Comparison of ENCODE assay signal across 23 mouse cellular contexts in genomic region chr9:119247996-119248395, GRCm38 (mm10). TPM values are rescaled to one million over a fixed set of nuclear protein-coding genes. Genes with fewer than 3 reads are reported as not detected.
DNase-seq lines count a peak whose midpoint lies in the region; ATAC-seq and TF ChIP-seq lines count a peak whose summit lies in the region.
"Had no signal": no experiment of that assay in that cellular context is flagged by ENCODE, and none has a peak within 500 bp of the region (broad histone marks: within the 10 kb centered on the region; RNA-seq: fewer than 3 reads in every experiment).

No protein-coding gene starts in this region.

- TF ChIP-seq CTCF in lung, postnatal 0 days (IDR thresholded peaks at IDR 0.05), result no peak
- no peak for TF ChIP-seq CTCF in hindbrain, postnatal 0 days (IDR thresholded peaks at IDR 0.05; ENCODE audit: low read depth)

- TF ChIP-seq EP300 in lung, postnatal 0 days (IDR thresholded peaks at IDR 0.05), result no peak

- H3K4me2 ChIP-seq in lung, postnatal 0 days (replicated peaks; ENCODE audit: low read depth, low read length), result no peak overlapping the region
- H3K4me2 ChIP-seq in hindbrain, postnatal 0 days (ENCODE audit: low read depth, low read length), result no peak overlapping the region
- H3K4me2 ChIP-seq: forebrain, embryonic 13.5 days; liver, embryonic 12.5 days; midbrain, embryonic 11.5 days had no signal

- no peak overlapping the region for H3K4me3 ChIP-seq in lung, postnatal 0 days (ENCODE audit: low read depth, low read length)
- no peak overlapping the region for H3K4me3 ChIP-seq in hindbrain, postnatal 0 days (ENCODE audit: low read length)
- H3K4me3 ChIP-seq: forebrain, embryonic 13.5 days; heart, adult 2 months; liver, embryonic 12.5 days had no signal

- 68% methylated on average over 5 of the region's 5 CpGs for WGBS in lung, postnatal 0 days
- 86% methylated on average over 5 of the region's 5 CpGs for whole genome bisulfite sequencing in hindbrain, postnatal 0 days

- no peak overlapping the region for H3K27ac ChIP-seq in lung, postnatal 0 days (ENCODE audit: low read length)
- H3K27ac ChIP-seq in hindbrain, postnatal 0 days, result no peak overlapping the region
- H3K27ac ChIP-seq: forebrain, embryonic 13.5 days; heart, adult 2 months; liver, embryonic 12.5 days had no signal

- DNase-seq in lung, postnatal 0 days (ENCODE audit: low spot score), result peak; percentile 31
- DNase-seq in lung, postnatal 14 days, result no peak
- DNase-seq in c-Kit-positive CD71-negative TER-119-negative erythroid progenitor cells, embryonic 14.5 days (ENCODE audit: low read depth), result peak; percentile 24
- peak; percentile 15 for DNase-seq in thymus, postnatal 4 days
- DNase-seq in cerebellum, adult 11-12 months, result no peak
- DNase-seq in hindbrain, postnatal 0 days (ENCODE audit: low spot score), result no peak
- DNase-seq: adrenal gland, postnatal 36 days; cerebellum, adult 8-10 months; heart, adult 2 months; kidney, adult 8-10 months; kidney, postnatal 14 days had no signal

- H3K9me3 ChIP-seq in lung, postnatal 0 days (ENCODE audit: low read length), result no peaks in the 10 kb centered on the region
- H3K9me3 ChIP-seq in hindbrain, postnatal 0 days (ENCODE audit: low read length), result no peaks in the 10 kb centered on the region
- H3K9me3 ChIP-seq: forebrain, embryonic 13.5 days; liver, embryonic 12.5 days had no signal

- peaks cover 5% of the 10 kb centered on the region for H3K36me3 ChIP-seq in lung, postnatal 0 days (ENCODE audit: insufficient read depth, low read length)
- no peaks in the 10 kb centered on the region for H3K36me3 ChIP-seq in hindbrain, postnatal 0 days (ENCODE audit: insufficient read depth, low read length)

- H3K9ac ChIP-seq in lung, postnatal 0 days (replicated peaks; ENCODE audit: low read depth), result no peak overlapping the region
- no peak overlapping the region for H3K9ac ChIP-seq in hindbrain, postnatal 0 days (replicated peaks; ENCODE audit: low read length)
- H3K9ac ChIP-seq: forebrain, embryonic 13.5 days; liver, embryonic 12.5 days had no signal

- no peak for ATAC-seq in lung, postnatal 0 days
- peak; percentile 80 for ATAC-seq in megakaryocyte, adult 5-6 weeks (ENCODE audit: poor library complexity, severe bottlenecking)
- no peak for ATAC-seq in hindbrain, postnatal 0 days
- ATAC-seq: activated CD4-positive, CD25-positive, alpha-beta regulatory T cell, adult 4 months; forebrain, embryonic 13.5 days; liver, embryonic 12.5 days had no signal

- H3K4me1 ChIP-seq in lung, postnatal 0 days (ENCODE audit: insufficient read depth, low read depth, low read length), result no peaks in the 10 kb centered on the region
- H3K4me1 ChIP-seq in hindbrain, postnatal 0 days (ENCODE audit: insufficient read depth, low read length), result no peaks in the 10 kb centered on the region
- H3K4me1 ChIP-seq: forebrain, embryonic 13.5 days had no signal

- no peaks in the 10 kb centered on the region for H3K27me3 ChIP-seq in lung, postnatal 0 days (replicated peaks; ENCODE audit: insufficient read depth, low read length)
- no peaks in the 10 kb centered on the region for H3K27me3 ChIP-seq in hindbrain, postnatal 0 days (ENCODE audit: insufficient read depth, low read length)
- H3K27me3 ChIP-seq: forebrain, embryonic 13.5 days; liver, embryonic 12.5 days had no signal

RNA-seq across cellular contexts. Expression of gene Slc22a13, which starts 39.1 kb away (rescaled TPM):
- not detected in 2 replicates for polyA plus RNA-seq in lung, postnatal 0 days (2015; fragmentation: Nextera tagmentation; extraction: Ambion mirVana)
- total RNA-seq in megakaryocyte, adult 5-6 weeks (2015), result not detected in 2 replicates
- not detected in 2 replicates for total RNA-seq in megakaryocyte, adult 5-6 weeks (2017)
- total RNA-seq in hindbrain, postnatal 0 days (2014; rRNA removed), result not detected in 2 replicates
- polyA plus RNA-seq in hindbrain, postnatal 0 days (2015; fragmentation: Nextera tagmentation; extraction: Ambion mirVana), result not detected in 2 replicates
- total RNA-seq: adrenal gland, postnatal 36 days; gastrocnemius, adult 8-10 months; heart, adult 2 months had no signal
- polyA plus RNA-seq: activated CD4-positive, CD25-positive, alpha-beta regulatory T cell, adult 4 months; embryonic facial prominence, embryonic 11.5 days; forebrain, embryonic 13.5 days; frontal cortex, adult 2 months; heart, postnatal 0 days; hindbrain, embryonic 11.5 days; limb, embryonic 11.5 days; liver, embryonic 12.5 days; lung, embryonic 16.5 days; midbrain, embryonic 11.5 days had no signal

Comparison
In these comparisons a context has a peak if more than half of its experiments do, and no peak if none do; other contexts are left out.
1. DNase-seq: peak in lung, postnatal 0 days (single experiment), c-Kit-positive CD71-negative TER-119-negative erythroid progenitor cells, embryonic 14.5 days (single experiment) and thymus, postnatal 4 days (single experiment); none in lung, postnatal 14 days (single experiment), cerebellum, adult 11-12 months (single experiment) and hindbrain, postnatal 0 days (single experiment).